Mouse (Mus musculus): ENCODE data around the gene Adamts8. TPM values are rescaled to one million over a fixed set of nuclear protein-coding genes. Genes with fewer than 3 reads are reported as not detected.

The Adamts8 gene
- not detected for total RNA-seq (2023)

DNA sequence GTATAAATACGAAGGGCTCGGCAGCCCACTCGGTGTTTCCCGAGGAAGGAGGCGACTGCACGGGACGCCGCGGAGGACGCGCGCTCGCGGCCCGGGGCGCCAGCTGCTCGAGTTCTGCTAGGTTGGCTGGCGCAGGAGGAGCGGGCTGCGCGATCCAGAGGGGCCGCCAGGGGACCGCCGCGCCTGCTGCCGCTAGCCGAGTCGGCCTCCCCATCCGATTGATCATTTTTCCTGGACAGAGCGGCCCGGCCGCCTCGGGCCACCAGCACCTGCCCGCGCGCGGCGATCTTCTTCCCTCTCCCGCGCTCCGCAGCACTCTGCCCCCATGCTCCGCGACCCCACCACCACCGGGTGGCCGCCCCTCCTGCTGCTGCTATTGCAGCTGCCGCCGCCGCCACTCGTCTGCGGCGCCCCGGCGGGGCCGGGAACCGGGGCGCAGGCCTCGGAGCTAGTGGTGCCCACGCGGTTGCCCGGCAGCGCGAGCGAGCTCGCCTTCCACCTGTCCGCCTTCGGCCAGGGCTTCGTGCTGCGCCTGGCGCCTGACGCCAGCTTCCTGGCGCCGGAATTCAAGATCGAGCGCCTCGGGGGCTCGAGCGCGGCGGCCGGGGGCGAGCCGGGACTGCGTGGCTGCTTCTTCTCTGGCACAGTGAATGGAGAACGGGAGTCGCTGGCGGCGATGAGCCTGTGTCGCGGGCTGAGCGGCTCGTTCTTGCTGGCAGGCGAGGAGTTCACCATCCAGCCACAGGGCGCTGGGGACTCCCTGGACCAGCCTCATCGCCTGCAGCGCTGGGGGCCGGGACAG is at the start of gene Adamts8:
Gene Adamts8, plus strand, starts transcription at position 51 of the 802 bp plus-strand sequence.

DNA sequence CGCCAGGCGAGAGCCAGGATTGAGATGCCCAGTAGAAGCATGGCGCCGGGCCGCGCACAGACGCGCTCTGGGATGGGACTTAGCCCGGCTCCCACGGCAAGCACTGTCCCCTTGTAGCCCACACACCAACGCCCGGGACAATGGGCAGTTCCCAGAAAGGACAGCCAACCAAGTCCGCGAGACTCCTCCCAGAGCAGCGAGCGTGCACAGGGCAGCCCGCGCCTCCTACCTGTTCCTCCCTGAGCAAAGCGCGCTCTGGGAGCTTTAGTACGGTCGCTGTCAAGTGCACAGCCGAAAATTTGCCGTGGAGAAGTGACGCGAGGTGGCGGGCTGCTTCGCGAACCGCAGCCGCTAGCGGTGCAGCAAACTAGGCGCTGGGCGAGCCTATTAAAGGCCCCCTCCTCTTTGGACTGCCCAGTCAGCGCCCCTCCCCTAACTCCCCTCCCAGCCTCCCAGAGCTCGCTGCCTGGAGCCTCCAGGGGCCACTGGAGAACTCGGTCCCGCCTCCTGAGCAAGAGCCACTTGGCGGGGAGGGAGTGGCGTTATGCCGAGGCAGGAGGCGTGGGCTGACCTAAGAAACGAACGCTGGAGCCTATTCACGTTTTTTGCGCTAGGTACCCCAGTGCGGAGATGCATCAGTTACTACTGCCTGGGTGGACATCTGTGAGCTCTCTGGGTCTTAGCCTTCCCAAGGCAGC is 20.0 kb upstream of the Adamts8 start, which contains the start of gene Adamts15:
Gene Adamts15, minus strand, starts transcription at position 256 of the 698 bp plus-strand sequence.

Other genes starting within 250 kb of the Adamts8 start
- not detected for gene Adamts15, start 20.1 kb upstream of the Adamts8 start, total RNA-seq (2023)
- 10 to 100 TPM; 60.0 to 66.8 TPM for gene Zbtb44, start 88.1 kb downstream of the Adamts8 start, total RNA-seq (2023)
- 1 to 10 TPM in 1 of 2 experiments, under 1 TPM in 1; 0.56 to 1.1 TPM for gene St14, start 189.3 kb downstream of the Adamts8 start, total RNA-seq (2023)

Data from T-cell, adult 66 days (primary cell).